Mouse (Mus musculus): ENCODE data around the gene Ncam1.

GRCm38 (mm10) chr9:49692791-49693190, 105.9 kb downstream of the Ncam1 start:
- TF ChIP-seq CTCF (IDR thresholded peaks at IDR 0.05; ENCODE audit: low read depth, low read length), result no peak
- no peak for TF ChIP-seq POLR2AphosphoS5 (IDR thresholded peaks at IDR 0.05; ENCODE audit: insufficient replicate concordance, low read depth, low read length)
- TF ChIP-seq GATA2 (IDR thresholded peaks at IDR 0.05; ENCODE audit: borderline replicate concordance, low read depth, low read length), result no peak
- no peak for TF ChIP-seq TAL1 (conservative IDR thresholded peaks at IDR 0.05; ENCODE audit: low read depth, low read length)
